Mouse (Mus musculus): ENCODE data around the gene Btbd11. TPM values are rescaled to one million over a fixed set of nuclear protein-coding genes. Genes with fewer than 3 reads are reported as not detected.

The Btbd11 gene
- total RNA-seq, 2 experiments from 2014 or later, result 17.6 to 18.5 TPM

- no peak for DNase-seq (ENCODE audit: low spot score in 2 of 2)
These were observed 201.1 kb downstream of the Btbd11 start for GRCm38 (mm10) chr10:85587758-85588157.

- no peak for DNase-seq (ENCODE audit: low spot score in 2 of 2)
These were observed 203.4 kb downstream of the Btbd11 start for GRCm38 (mm10) chr10:85590043-85590442.

- no peak for DNase-seq (ENCODE audit: low spot score in 2 of 2)
These were observed 204.7 kb downstream of the Btbd11 start for GRCm38 (mm10) chr10:85591296-85591695.

- no peak for DNase-seq (ENCODE audit: low spot score in 2 of 2)
These were observed 205.4 kb downstream of the Btbd11 start for GRCm38 (mm10) chr10:85591986-85592385.

- DNase-seq (ENCODE audit: low spot score in 2 of 2), result no peak
These were observed 209.7 kb downstream of the Btbd11 start for GRCm38 (mm10) chr10:85596301-85596700.

- DNase-seq (ENCODE audit: low spot score in 2 of 2), result peak; percentile 65 to 66
These were observed 211.5 kb downstream of the Btbd11 start for GRCm38 (mm10) chr10:85598093-85598599.

- DNase-seq (ENCODE audit: low spot score in 2 of 2), result no peak
These were observed 212.3 kb downstream of the Btbd11 start for GRCm38 (mm10) chr10:85598603-85599542.

GRCm38 (mm10) chr10:85602546-85602945, 215.9 kb downstream of the Btbd11 start:
- DNase-seq (ENCODE audit: low spot score in 2 of 2), result no peak

- DNase-seq (ENCODE audit: low spot score in 2 of 2), result no peak
These were observed 217.9 kb downstream of the Btbd11 start for GRCm38 (mm10) chr10:85604556-85604955.

GRCm38 (mm10) chr10:85608550-85609278, 222.1 kb downstream of the Btbd11 start:
- peak; percentile 88 to 89 for DNase-seq (ENCODE audit: low spot score in 2 of 2)

- DNase-seq (ENCODE audit: low spot score in 2 of 2), result no peak
These were observed 230.5 kb downstream of the Btbd11 start for GRCm38 (mm10) chr10:85617080-85617479.

- DNase-seq (ENCODE audit: low spot score in 2 of 2), result no peak
These were observed 231.1 kb downstream of the Btbd11 start for GRCm38 (mm10) chr10:85617501-85618417.

GRCm38 (mm10) chr10:85621067-85621466, 234.5 kb downstream of the Btbd11 start:
- DNase-seq (ENCODE audit: low spot score in 2 of 2), result no peak

GRCm38 (mm10) chr10:85624504-85625169, 238.0 kb downstream of the Btbd11 start:
- DNase-seq (ENCODE audit: low spot score in 2 of 2), result peak; percentile 51 to 69

GRCm38 (mm10) chr10:85625170-85625686, 238.6 kb downstream of the Btbd11 start:
- DNase-seq (ENCODE audit: low spot score in 2 of 2), result peak in 1 of 2 experiments; percentile 9

- no peak for DNase-seq (ENCODE audit: low spot score in 2 of 2)
These were observed 245.4 kb downstream of the Btbd11 start for GRCm38 (mm10) chr10:85632030-85632429.

- no peak for DNase-seq (ENCODE audit: low spot score in 2 of 2)
These were observed 247.0 kb downstream of the Btbd11 start for GRCm38 (mm10) chr10:85633577-85633976.

- no peak for DNase-seq (ENCODE audit: low spot score in 2 of 2)
These were observed 251.0 kb downstream of the Btbd11 start for GRCm38 (mm10) chr10:85637580-85637979.

GRCm38 (mm10) chr10:85638141-85638540, 251.5 kb downstream of the Btbd11 start:
- DNase-seq (ENCODE audit: low spot score in 2 of 2), result no peak

- DNase-seq (ENCODE audit: low spot score in 2 of 2), result no peak
These were observed 253.0 kb downstream of the Btbd11 start for GRCm38 (mm10) chr10:85639581-85639980.
